Mouse (Mus musculus) cerebellum, adult 18-20 months (tissue): ENCODE results near the gene Gm12830.

Source experiments
- DNase-seq, 2 experiments: peaks; one replicate each; pipeline ENCODE4 v3.0.0; 2021

The Gm12830 gene

GRCm38 (mm10) chr4:114845622-114846021 lies 24.1 kb downstream of the Gm12830 start:
- DNase-seq = no peak

- no peak for DNase-seq
Observed at GRCm38 (mm10) chr4:114846723-114847122, 25.2 kb downstream of the Gm12830 start.

DNA sequence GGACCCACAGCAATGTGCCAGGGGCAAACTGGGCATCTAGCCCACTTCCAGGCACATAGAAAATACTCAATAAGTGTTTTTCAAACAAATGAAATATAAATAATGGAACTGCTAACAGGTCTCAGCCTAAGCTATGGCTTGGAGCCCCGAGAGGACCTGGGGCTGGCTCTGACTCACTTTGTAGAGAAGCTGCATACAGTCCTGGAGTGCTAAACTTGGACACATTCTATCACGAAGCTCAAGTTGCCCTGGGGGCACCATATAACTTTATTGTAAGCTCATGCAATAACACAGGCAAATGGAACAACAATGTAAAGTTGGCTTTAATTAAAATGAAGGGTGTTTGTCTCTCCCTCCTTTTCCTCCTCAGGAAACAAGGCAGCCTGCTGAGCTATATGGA lies 32.4 kb downstream of the Gm12830 start:
- no peak for DNase-seq

GRCm38 (mm10) chr4:114858426-114858825 lies 36.9 kb downstream of the Gm12830 start:
- no peak for DNase-seq

GRCm38 (mm10) chr4:114863166-114863565 lies 41.6 kb downstream of the Gm12830 start:
- no peak for DNase-seq

DNA sequence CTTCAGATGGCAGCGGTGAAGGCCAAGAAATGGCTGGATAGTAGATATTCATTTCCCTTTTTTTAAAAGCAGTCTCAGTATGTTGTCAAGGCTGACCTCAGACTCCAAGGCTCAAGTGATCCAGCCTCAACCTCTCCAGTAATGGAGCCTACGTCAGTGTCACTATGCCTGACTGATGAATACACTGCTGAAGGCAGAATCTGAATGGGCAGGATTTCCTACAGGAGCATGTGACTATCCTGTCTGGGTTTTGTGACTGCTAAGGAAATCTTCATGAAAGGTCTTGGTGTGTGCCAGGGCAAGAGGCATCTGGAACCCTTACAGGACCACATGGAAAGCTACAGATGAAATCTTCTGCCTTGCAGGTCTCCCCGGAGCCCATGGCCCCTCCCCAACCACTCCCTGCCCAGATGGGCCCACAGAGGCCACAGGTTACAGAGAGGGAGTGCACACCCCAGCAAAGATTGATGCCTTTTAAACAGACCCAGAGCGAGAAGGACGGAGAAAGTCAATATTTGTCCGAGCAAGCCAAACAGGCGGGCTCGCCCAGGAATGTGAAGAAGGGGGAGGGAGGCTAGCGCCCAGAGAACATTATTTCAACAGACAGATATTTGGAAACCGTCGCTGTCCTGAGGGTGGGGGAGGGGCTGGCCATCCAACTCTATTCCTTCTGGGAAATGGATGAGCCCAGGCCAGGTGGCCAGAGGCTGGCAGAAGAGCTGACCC lies 48.4 kb downstream of the Gm12830 start:
- DNase-seq = no peak

- DNase-seq = no peak
Observed at GRCm38 (mm10) chr4:114876441-114876972, 55.0 kb downstream of the Gm12830 start.

GRCm38 (mm10) chr4:114882232-114882631 lies 60.7 kb downstream of the Gm12830 start:
- DNase-seq = no peak

GRCm38 (mm10) chr4:114897853-114898252 lies 76.3 kb downstream of the Gm12830 start:
- no peak for DNase-seq

DNA sequence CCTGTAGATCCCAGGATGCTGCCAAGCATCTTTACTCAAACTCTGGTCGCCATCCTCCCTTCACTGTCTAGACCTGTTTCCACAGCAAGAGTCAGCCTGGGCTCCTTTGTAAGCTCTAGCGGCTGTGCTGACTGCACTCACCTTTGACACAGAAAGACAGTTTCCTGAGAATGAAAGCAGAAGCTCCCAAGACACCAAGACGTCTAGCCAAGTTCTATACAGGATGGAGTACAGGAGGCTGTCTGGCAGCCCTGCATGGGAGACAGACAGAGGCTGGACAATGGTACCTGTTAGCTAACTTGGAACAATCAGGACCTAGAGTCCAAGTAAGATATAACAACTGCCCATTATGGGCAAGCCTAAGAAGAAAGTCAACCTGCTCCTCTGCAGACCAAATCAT lies 78.4 kb downstream of the Gm12830 start:
- DNase-seq = no peak

- DNase-seq = no peak
Observed at GRCm38 (mm10) chr4:114900866-114901642, 79.5 kb downstream of the Gm12830 start.

- no peak for DNase-seq
Observed at GRCm38 (mm10) chr4:114901643-114902351, 80.3 kb downstream of the Gm12830 start.

DNA sequence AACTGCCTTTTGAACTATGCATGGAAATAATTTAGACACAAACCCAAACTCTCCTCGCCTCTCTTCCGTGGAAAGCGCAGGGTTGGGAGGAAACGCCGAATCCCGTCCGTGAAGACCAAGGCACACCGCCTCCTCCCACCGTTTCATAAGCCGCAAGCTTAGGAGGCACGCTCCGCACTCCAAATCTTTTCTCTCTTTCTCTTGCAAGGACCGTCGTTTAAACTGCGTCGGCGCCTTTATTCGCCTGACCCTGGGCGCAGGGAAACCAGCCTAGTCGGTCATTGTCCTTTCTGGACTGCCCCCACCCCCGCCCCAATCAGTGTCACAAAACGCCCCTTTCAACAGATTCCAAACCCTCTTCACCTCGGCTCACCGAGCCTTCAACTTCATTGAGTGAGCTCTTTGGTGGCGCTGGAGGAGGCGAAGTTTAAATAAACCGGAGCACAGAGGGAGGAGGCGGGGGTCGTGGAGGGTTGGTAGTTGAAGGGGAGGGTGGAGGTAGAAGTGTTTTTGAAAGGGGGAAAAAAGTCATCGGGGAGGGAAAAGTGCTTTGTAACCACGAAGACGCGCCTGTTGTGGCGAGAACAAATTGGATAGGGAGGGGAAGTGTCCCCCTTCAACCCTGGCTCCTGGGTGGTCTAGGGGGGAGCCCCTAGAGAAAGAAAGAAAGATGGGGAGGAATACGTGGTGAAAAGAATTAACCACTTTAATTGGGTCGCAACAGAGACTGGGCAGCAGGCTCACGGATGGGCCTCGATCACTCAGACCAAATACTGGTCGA lies 81.3 kb downstream of the Gm12830 start:
- DNase-seq = no peak

- no peak for DNase-seq
Observed at GRCm38 (mm10) chr4:114903422-114903782, 81.9 kb downstream of the Gm12830 start.

DNA sequence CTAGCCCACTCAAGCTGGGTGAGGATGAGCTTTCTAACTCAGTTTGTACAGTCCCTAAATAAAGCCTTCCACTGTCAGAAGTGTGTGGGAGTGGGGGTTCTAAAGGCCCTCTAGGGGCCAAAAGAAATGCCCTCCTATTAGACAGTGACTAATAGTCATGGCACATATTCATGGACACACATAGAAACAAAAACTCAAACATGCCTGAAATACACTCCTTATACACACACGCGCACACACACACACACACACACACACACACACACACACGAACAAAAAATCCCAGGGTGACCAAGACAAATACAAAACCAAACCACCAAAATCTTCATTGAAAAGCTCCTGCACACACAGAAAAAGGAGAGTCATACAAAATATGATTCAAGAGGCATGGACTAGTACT lies 84.0 kb downstream of the Gm12830 start:
- DNase-seq = no peak
